Mouse (Mus musculus): Measurements from ENCODE around the gene Tdrd9. TPM values are rescaled to one million over a fixed set of nuclear protein-coding genes. Genes with fewer than 3 reads are reported as not detected.
"Not testable (repeated sequence)": the region's sequence is repeated elsewhere in the genome, so short reads cannot be mapped to it uniquely, and the experiment has no call there.

Gene Tdrd9
- polyA plus RNA-seq, 1 experiment from 2014 or later = 0.48 TPM

DNA sequence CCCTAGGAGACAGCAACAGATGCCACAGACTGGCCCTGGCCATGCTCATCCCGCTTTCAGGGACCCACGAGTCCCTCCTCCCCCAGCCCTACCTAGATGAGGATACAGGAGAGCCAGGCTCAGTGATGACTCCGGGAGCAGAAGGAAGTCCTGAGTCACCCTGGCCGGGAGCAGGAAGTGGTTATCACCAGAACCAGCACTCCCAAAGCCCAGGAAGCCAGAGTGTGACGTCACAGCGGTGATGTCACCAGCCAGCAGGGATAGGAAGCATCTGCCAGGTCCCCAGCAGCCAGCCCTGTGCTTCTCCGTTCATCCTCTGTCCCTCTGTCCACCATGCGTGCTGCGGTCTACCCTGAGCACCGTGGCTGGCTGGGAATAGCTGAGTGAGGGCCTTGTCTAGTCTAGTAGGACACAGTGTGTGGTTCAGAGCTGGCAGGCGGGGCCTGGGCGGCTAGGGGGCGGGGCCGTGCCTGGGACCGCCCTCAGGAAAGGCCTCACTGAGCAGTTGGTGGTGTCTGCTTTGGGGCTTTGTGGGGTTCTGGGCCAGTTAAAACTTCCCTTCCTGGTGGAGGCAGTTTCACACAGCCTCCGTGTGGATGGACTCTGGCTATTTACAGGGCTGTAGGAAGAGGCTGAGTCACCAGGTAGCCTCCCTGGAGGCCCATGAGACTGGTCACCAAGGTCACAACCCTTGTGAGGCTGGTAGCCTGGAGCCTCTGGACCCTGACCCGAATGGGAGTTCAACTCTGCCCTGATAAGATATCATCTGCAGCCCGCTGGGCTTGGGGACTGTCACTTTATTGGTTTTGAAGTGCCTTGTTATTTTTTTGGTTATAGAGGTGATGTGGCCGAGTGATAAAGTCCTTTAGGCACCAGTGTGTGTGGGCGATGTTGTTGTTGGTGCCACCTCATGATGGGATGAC, 27.0 kb upstream of the Tdrd9 start:
- peak overlapping the region; percentile 52 for H3K27ac ChIP-seq
- not testable (repeated sequence) for H3K27me3 ChIP-seq; H3K4me2 ChIP-seq; H3K4me1 ChIP-seq (replicated peaks); H3K9ac ChIP-seq; H3K9me3 ChIP-seq; H3K4me3 ChIP-seq; H3K36me3 ChIP-seq
- WGBS = 71% methylated on average over 17 of the region's 20 CpGs
- 0 out of 2 replicates have a peak, but pooled peaks have one; percentile 36 for ATAC-seq (ENCODE audit: low FRiP score)

DNA sequence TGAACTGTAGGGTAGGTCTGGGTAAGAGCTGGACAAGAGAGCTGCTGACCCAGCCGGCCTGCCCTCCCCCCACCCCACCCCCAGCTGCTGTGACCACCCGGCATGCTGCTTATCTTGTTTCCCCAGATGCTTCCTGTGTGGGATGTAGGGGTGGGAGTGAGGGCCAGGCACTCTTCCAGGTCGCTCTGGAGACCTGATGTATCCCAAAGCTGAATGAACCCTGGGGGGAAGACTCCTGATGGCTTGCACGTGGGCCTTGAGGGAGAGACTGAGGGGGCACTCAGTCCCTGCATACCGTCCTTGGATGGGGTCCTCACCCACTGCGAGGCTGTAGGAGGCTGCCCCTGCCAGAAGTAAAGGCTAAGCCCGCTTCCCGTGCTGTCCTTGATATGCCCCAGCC, 26.2 kb upstream of the Tdrd9 start:
- no peak for ATAC-seq (ENCODE audit: low FRiP score)
- Histone ChIP-seq H3K9me3 (no peaks in the 10 kb centered on the region), H3K27me3 (0 out of 2 replicates have a peak, but pooled peaks cover 2% of the 10 kb centered on the region), H3K36me3 (no peaks in the 10 kb centered on the region), H3K9ac (no peak overlapping the region), H3K4me3 (no peak overlapping the region), H3K4me1 (replicated peaks) (peaks cover 3% of the 10 kb centered on the region; the same call in 1 of the 2 replicates), H3K27ac (peak overlapping the region; percentile 52), H3K4me2 (no peak overlapping the region)
- 66% methylated on average over 8 of the region's 8 CpGs for WGBS

DNA sequence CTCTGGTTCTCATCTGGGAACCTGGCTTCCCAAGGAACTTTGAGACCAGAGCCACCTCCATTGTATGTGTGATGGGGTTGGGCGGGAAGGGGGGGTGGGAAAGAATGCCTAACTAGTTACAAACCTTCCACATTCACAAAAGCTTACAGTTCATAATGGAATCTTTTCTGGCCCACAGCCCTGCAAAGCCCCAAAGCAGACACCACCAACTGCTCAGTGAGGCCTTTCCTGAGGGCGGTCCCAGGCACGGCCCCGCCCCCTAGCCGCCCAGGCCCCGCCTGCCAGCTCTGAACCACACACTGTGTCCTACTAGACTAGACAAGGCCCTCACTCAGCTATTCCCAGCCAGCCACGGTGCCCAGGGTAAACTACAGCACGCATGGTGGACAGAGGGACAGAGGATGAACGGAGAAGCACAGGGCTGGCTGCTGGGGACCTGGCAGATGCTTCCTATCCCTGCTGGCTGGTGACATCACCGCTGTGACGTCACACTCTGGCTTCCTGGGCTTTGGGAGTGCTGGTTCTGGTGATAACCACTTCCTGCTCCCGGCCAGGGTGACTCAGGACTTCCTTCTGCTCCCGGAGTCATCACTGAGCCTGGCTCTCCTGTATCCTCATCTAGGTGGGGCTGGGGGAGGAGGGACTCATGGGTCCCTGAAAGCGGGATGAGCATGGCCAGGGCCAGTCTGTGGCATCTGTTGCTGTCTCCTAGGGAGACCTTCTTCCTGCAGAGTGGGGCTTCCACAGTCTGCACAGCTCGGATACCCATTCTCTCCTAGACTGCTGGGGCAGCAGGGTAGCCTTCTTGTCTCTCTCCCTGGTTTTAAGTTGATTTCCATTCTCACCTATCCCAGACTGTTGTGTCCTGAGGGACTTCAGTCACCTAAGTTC, 25.3 kb upstream of the Tdrd9 start:
- H3K27ac ChIP-seq = peak overlapping the region; percentile 52; the same call in 1 of the 2 replicates
- WGBS = 68% methylated on average over 11 of the region's 15 CpGs
- H3K4me3 ChIP-seq; H3K9me3 ChIP-seq; H3K4me2 ChIP-seq; H3K9ac ChIP-seq; ATAC-seq (ENCODE audit: low FRiP score); H3K36me3 ChIP-seq; H3K27me3 ChIP-seq; H3K4me1 ChIP-seq (replicated peaks): not testable (repeated sequence)

DNA sequence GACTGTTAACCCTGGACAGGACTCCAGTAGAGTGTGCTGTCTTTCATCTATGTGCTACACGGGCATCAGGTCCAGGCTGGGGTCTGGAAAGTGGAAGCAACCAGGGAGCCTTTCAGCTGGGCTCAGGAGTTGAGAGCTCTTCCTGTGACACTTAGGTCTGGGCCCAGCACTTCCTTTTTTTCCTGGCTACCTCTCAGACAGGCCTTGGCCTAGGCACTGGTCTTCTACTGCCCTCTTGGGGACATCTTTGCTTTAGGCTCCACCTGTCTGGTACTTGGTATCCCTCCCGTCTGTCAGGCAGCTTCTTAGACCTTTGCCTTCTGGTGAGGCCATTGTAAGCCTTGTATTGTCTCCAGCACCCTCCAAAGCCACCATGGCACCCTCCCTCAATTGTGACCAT, 24.6 kb upstream of the Tdrd9 start:
- Histone ChIP-seq H3K27ac (no peak overlapping the region), H3K36me3 (no peaks in the 10 kb centered on the region), H3K27me3 (0 out of 2 replicates have a peak, but pooled peaks cover 2% of the 10 kb centered on the region), H3K9ac (no peak overlapping the region), H3K9me3 (no peaks in the 10 kb centered on the region), H3K4me3 (no peak overlapping the region), H3K4me2 (no peak overlapping the region), H3K4me1 (replicated peaks) (peaks cover 9% of the 10 kb centered on the region)
- 63% methylated on average over 2 of the region's 2 CpGs for WGBS
- no peak for ATAC-seq (ENCODE audit: low FRiP score)

DNA sequence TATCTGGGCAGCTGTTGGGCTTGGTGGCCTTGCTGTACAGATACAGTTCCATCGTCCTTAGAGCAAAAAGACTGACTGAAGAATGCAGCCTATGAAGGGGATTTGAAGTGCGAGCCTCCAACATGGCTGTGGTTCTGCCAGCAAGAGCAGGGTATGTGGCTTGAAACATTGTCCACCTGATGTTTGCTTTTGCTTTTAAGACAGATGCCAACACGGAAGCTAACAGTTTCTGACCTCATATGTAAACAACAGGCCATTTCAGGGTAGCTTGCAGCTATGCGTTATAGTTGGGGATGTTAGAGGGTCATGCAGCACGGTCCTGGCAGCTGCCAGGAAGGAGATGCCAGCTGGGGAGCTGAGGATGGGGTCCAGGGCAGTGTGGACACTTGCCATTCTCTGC, 20.9 kb upstream of the Tdrd9 start:
- no peaks in the 10 kb centered on the region for H3K9me3 ChIP-seq
- no peak overlapping the region for H3K9ac ChIP-seq
- no peak for ATAC-seq (ENCODE audit: low FRiP score)
- H3K4me1 ChIP-seq (replicated peaks) = peaks cover 9% of the 10 kb centered on the region
- no peak overlapping the region for H3K4me2 ChIP-seq
- no peak overlapping the region for H3K27ac ChIP-seq
- H3K36me3 ChIP-seq = no peaks in the 10 kb centered on the region
- H3K27me3 ChIP-seq = peaks cover 2% of the 10 kb centered on the region; the same call in 1 of the 2 replicates
- WGBS = 84% methylated on average over 5 of the region's 5 CpGs
- H3K4me3 ChIP-seq = no peak overlapping the region

DNA sequence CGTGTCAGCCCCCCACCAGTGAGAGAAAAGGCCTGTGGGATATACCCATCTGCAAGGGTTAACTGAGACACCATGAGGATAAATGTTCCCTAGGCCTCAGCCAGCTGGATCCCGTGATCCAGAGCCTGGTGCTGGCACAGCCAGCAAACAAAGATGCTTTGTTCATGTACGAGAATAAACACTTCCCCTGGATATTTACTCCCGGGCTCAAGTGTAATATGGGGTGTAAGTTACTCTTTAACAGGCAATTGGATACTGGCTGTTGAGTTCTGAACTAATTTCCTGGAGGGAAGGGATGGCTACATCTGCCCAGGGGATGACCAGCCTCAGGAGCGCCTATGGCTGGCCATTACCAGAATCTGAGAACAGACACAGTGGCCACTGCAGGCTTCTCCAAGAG, 19.7 kb upstream of the Tdrd9 start:
- Histone ChIP-seq H3K9ac (no peak overlapping the region), H3K36me3 (no peaks in the 10 kb centered on the region), H3K9me3 (no peaks in the 10 kb centered on the region), H3K4me3 (no peak overlapping the region), H3K4me1 (replicated peaks) (peaks cover 9% of the 10 kb centered on the region), H3K27ac (no peak overlapping the region), H3K27me3 (peaks cover 2% of the 10 kb centered on the region; the same call in 1 of the 2 replicates), H3K4me2 (no peak overlapping the region)
- no peak for ATAC-seq (ENCODE audit: low FRiP score)
- 55% methylated on average over 5 of the region's 5 CpGs for WGBS

DNA sequence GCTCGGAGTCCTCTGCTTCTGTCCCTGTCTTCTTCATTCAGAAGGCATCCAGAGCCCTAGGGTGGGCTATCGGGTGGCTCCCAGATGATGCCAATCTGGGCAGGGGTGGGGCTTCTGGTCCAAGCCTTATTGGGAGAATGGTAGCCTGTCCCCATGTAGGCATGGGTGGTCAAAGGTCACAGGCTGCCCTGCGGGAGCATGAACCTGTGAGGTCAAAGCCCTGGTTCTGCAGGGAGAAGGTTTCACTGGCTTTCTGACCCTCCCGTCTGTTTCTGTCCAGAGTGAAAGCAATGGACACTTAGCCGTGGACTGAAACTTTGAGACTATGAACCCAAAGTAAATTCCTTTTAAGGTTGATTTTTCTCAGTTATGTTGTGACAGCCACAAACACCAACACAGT, 15.2 kb upstream of the Tdrd9 start:
- H3K27ac ChIP-seq = no peak overlapping the region
- H3K9me3 ChIP-seq = no peaks in the 10 kb centered on the region
- no peak overlapping the region for H3K4me2 ChIP-seq
- no peak overlapping the region for H3K9ac ChIP-seq
- peaks cover 21% of the 10 kb centered on the region for H3K36me3 ChIP-seq
- 83% methylated on average over 5 of the region's 5 CpGs for WGBS
- peaks cover 11% of the 10 kb centered on the region for H3K4me1 ChIP-seq (replicated peaks)
- no peaks in the 10 kb centered on the region; the same call in 1 of the 2 replicates for H3K27me3 ChIP-seq
- no peak overlapping the region for H3K4me3 ChIP-seq
- ATAC-seq (ENCODE audit: low FRiP score) = no peak

DNA sequence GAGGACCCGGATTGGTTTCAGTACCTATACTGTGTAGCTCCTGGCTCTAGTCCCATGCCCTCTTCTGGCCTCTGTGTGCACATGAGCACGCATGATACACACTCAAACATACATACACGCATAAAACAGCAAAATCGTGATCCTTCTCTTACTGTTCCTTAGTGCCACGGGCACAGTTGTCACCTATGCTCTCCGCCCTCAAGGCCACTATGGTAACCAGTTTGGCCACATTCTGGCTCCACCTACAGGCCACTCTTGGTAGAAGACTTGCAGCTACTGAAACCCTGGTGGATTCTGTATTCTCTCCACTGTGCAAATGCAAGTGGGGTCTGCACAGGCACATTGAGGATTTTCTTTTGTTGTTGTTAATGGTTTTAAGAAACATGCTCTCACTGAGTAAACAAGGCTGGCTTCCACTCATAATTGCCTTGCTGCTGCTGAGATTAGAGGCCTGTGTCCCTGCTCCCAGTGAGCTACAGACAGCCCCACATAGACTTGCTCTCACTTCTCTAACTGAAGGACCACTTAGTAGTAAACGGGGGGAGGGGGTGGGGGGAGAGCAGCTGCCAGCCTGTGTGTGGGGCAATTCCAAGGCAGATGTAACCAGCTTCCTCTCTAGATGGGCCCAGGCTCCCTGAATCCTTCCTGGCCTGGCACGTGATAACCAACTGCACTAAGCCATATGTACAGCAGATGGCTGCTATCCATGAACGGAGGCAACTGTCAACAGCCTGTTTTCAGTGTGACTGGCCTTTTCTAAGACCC, 13.1 kb upstream of the Tdrd9 start:
- H3K27ac ChIP-seq = no peak overlapping the region

DNA sequence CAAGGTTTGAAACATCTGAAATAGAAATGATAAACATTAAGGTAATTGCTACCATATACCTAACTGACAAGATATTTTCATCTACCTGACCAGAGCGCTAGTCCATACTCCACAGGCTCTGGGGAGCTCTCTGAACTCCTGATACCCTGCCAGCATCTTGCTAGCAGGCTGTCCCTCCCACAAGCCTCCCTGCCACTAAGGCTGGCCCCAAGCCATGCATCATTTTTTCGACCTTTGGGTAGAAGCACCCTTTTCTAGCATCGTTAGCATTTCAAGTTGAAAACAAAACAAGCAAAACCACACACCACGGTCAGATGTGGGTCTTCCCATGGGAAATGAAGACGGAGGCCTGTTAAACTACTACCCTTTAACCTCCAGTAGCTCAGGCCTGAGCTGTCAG, 8.0 kb upstream of the Tdrd9 start:
- H3K4me3 ChIP-seq = no peak overlapping the region
- H3K4me1 ChIP-seq (replicated peaks) = peaks cover 29% of the 10 kb centered on the region
- 84% methylated on average over 5 of the region's 5 CpGs for WGBS
- no peaks in the 10 kb centered on the region for H3K9me3 ChIP-seq
- ATAC-seq (ENCODE audit: low FRiP score) = no peak
- no peaks in the 10 kb centered on the region for H3K27me3 ChIP-seq
- no peak overlapping the region for H3K27ac ChIP-seq
- peaks cover 38% of the 10 kb centered on the region for H3K36me3 ChIP-seq
- no peak overlapping the region for H3K4me2 ChIP-seq
- no peak overlapping the region for H3K9ac ChIP-seq

More for the DNA sequence above, 13.1 kb upstream of the Tdrd9 start:
- Histone ChIP-seq H3K9ac (no peak overlapping the region), H3K4me2 (no peak overlapping the region), H3K9me3 (no peaks in the 10 kb centered on the region), H3K4me1 (replicated peaks) (0 out of 2 replicates have a peak, but pooled peaks cover 2% of the 10 kb centered on the region), H3K27me3 (no peaks in the 10 kb centered on the region), H3K4me3 (no peak overlapping the region), H3K36me3 (peaks cover 38% of the 10 kb centered on the region)
- ATAC-seq (ENCODE audit: low FRiP score) = peak; percentile 76
- 46% methylated on average over 9 of the region's 9 CpGs for WGBS

DNA sequence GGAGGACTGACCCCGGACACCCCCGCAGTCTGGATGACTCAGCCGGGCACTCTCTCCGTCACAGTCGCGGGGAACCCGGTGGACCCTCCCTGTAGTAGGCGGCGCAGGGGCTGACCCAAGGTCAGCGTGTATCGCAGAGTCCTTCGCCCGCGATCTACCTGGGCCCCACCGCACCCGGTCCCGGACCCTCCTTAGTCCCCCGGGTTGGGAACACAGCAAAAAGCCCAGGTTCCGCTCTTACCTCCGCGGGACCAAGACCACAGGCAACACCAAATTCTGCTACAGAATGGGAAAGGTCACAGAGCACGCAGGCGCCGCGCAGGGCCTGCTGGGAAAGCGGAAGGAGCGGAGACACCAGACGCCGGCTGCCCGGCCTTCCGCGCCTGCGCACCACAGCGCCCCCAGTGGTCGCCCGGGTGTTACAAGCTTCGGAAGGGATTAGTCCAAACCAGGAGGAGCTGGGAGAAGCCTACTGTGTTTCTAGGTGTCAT, 4.6 kb upstream of the Tdrd9 start, which contains the start of gene Atp5mpl:
TSS of gene Atp5mpl (minus strand) at position 295 of the 491 bp plus-strand sequence.
- Histone ChIP-seq H3K4me2 (peak within 1 kb of the TSS; percentile 82), H3K27me3 (no peaks in the 10 kb centered on the region), H3K9ac (peak within 1 kb of the TSS; percentile 98), H3K4me1 (replicated peaks) (peaks cover 29% of the 10 kb centered on the region), H3K36me3 (peaks cover 12% of the 10 kb centered on the region), H3K4me3 (peak within 1 kb of the TSS; percentile 97), H3K9me3 (no peaks in the 10 kb centered on the region), H3K27ac (peak within 1 kb of the TSS; percentile 74)
- peak; percentile 94 for ATAC-seq (ENCODE audit: low FRiP score)
- 1% methylated on average over 37 of the region's 37 CpGs for WGBS

DNA sequence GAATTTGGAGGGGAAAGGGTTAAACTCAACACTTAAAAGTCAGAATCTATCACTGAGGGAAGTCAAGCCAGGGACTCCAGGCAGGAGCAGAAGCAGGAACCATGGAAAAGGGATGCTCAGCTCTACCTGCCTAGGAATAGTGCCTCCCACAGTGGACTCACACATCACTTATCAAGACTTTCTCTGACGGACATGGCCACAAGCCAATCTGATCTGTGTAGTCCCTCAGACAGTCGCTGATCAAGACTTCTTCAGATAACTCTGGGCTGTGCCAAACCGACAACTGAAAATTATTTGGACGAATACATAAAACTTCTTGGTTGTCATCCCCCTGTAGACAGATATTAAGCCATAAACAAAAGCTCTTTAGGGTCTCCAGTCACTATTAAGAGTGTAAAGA, 1.3 kb upstream of the Tdrd9 start:
- no peak for ATAC-seq (ENCODE audit: low FRiP score)
- H3K4me2 ChIP-seq = no peak overlapping the region

More for the DNA sequence above, 1.3 kb upstream of the Tdrd9 start:
- no peak overlapping the region for H3K4me3 ChIP-seq
- H3K27me3 ChIP-seq = no peaks in the 10 kb centered on the region
- no peaks in the 10 kb centered on the region for H3K36me3 ChIP-seq
- 87% methylated on average over 4 of the region's 4 CpGs for WGBS
- H3K9me3 ChIP-seq = no peaks in the 10 kb centered on the region
- H3K27ac ChIP-seq = no peak overlapping the region
- H3K4me1 ChIP-seq (replicated peaks) = peaks cover 16% of the 10 kb centered on the region
- H3K9ac ChIP-seq = no peak overlapping the region

Data from hindbrain, embryonic 13.5 days (tissue).